Mouse (Mus musculus) liver (tissue): ENCODE measurements around the gene Tenm4.

Experiments
- DNase-seq: peaks from one replicate; pipeline ENCODE4 v3.0.0-alpha.2; 2020; ENCODE audit warnings: mixed read lengths

Tenm4 gene

GRCm38 (mm10) chr7:96790326-96790725 is 619.3 kb downstream of the Tenm4 start:
- no peak for DNase-seq

- no peak for DNase-seq
Observed at GRCm38 (mm10) chr7:96792456-96793229, 621.6 kb downstream of the Tenm4 start.

- peak; percentile 47 for DNase-seq
Observed at GRCm38 (mm10) chr7:96796033-96796741, 625.1 kb downstream of the Tenm4 start.

GRCm38 (mm10) chr7:96796788-96797485 is 625.9 kb downstream of the Tenm4 start:
- no peak for DNase-seq

- DNase-seq, result no peak
Observed at GRCm38 (mm10) chr7:96797716-96798332, 626.8 kb downstream of the Tenm4 start.

GRCm38 (mm10) chr7:96799816-96800215 is 628.8 kb downstream of the Tenm4 start:
- DNase-seq, result no peak

GRCm38 (mm10) chr7:96801368-96801767 is 630.3 kb downstream of the Tenm4 start:
- DNase-seq, result no peak

- DNase-seq, result no peak
Observed at GRCm38 (mm10) chr7:96802216-96802615, 631.2 kb downstream of the Tenm4 start.

GRCm38 (mm10) chr7:96806561-96806960 is 635.5 kb downstream of the Tenm4 start:
- no peak for DNase-seq

GRCm38 (mm10) chr7:96807281-96808058 is 636.4 kb downstream of the Tenm4 start:
- DNase-seq, result no peak

GRCm38 (mm10) chr7:96808059-96808646 is 637.1 kb downstream of the Tenm4 start:
- DNase-seq, result no peak

GRCm38 (mm10) chr7:96811691-96812090 is 640.6 kb downstream of the Tenm4 start:
- DNase-seq, result no peak

- no peak for DNase-seq
Observed at GRCm38 (mm10) chr7:96813036-96813435, 642.0 kb downstream of the Tenm4 start.

- no peak for DNase-seq
Observed at GRCm38 (mm10) chr7:96813497-96814400, 642.7 kb downstream of the Tenm4 start.

- DNase-seq, result no peak
Observed at GRCm38 (mm10) chr7:96814581-96814980, 643.5 kb downstream of the Tenm4 start.

GRCm38 (mm10) chr7:96817030-96817674 is 646.1 kb downstream of the Tenm4 start:
- peak; percentile 28 for DNase-seq

GRCm38 (mm10) chr7:96818236-96818916 is 647.3 kb downstream of the Tenm4 start:
- no peak for DNase-seq

- no peak for DNase-seq
Observed at GRCm38 (mm10) chr7:96819538-96819937, 648.5 kb downstream of the Tenm4 start.

GRCm38 (mm10) chr7:96820343-96820742 is 649.3 kb downstream of the Tenm4 start:
- no peak for DNase-seq

- no peak for DNase-seq
Observed at GRCm38 (mm10) chr7:96826101-96826500, 655.1 kb downstream of the Tenm4 start.
